Mouse (Mus musculus) adrenal gland, postnatal 10 days (tissue): ENCODE data around the gene Rhox1. TPM values are rescaled to one million over a fixed set of nuclear protein-coding genes. Genes with fewer than 3 reads are reported as not detected.
"Not testable (repeated sequence)": the region's sequence is repeated elsewhere in the genome, so short reads cannot be mapped to it uniquely, and the experiment has no call there.

Experiments used
- DNase-seq: peaks from one replicate; pipeline ENCODE4 v3.0.0; 2021; ENCODE audit warnings: mixed read lengths
- long read RNA-seq, 2 experiments: library from polyadenylated mRNA; stranded (forward); transcript quantifications; one replicate each; pipeline ENCODE4 v2.0.0; 2021
- total RNA-seq, 2 experiments: library from RNA; stranded (reverse); gene quantifications; 2 replicates each; pipeline ENCODE4 v1.2.3; 2021

Rhox1 gene
- not detected for total RNA-seq
- long read RNA-seq, experiment 1 = 0 reads
- long read RNA-seq, experiment 2 = 0 reads

GRCm38 (mm10) chrX:37222158-37222557, at the start of gene Rhox1:
Rhox1 (minus strand) TSS chrX:37222258.
- not testable (repeated sequence) for DNase-seq

- DNase-seq = not testable (repeated sequence)
Measured at GRCm38 (mm10) chrX:37265038-37265437, 43.0 kb upstream of the Rhox1 start, which contains the start of gene Rhox4a. Rhox4a (plus strand) TSS chrX:37265338.

- DNase-seq = not testable (repeated sequence)
Measured at GRCm38 (mm10) chrX:37249619-37250018, 27.6 kb upstream of the Rhox1 start, which contains the start of gene Rhox3a. Rhox3a (plus strand) TSS chrX:37249919.

- not testable (repeated sequence) for DNase-seq
Measured at GRCm38 (mm10) chrX:37244676-37245075, 22.6 kb upstream of the Rhox1 start, which contains the start of gene Rhox2a. Rhox2a (plus strand) TSS chrX:37244976.

GRCm38 (mm10) chrX:37210941-37211340, 11.1 kb downstream of the Rhox1 start, which contains the start of gene Gm9:
Gm9 (minus strand) TSS chrX:37211041.
- DNase-seq = no peak

GRCm38 (mm10) chrX:37198676-37199075, 23.4 kb downstream of the Rhox1 start:
- no peak for DNase-seq

GRCm38 (mm10) chrX:37191744-37192379, 30.2 kb downstream of the Rhox1 start:
- no peak for DNase-seq

GRCm38 (mm10) chrX:37191105-37191743, 30.8 kb downstream of the Rhox1 start, which contains the start of the genes Ndufa1 and Rnf113a1:
Ndufa1 (minus strand) TSS chrX:37191163.
Rnf113a1 (plus strand) TSS chrX:37191245.
- DNase-seq = peak; percentile 90

- no peak for DNase-seq
Measured at GRCm38 (mm10) chrX:37190755-37191104, 31.3 kb downstream of the Rhox1 start.

- not testable (repeated sequence) for DNase-seq
Measured at GRCm38 (mm10) chrX:37184401-37184800, 37.7 kb downstream of the Rhox1 start.

GRCm38 (mm10) chrX:37168742-37169141, 53.3 kb downstream of the Rhox1 start, which contains the start of gene Akap14:
Akap14 (minus strand) TSS chrX:37168842.
- no peak for DNase-seq

GRCm38 (mm10) chrX:37167085-37167484, 55.0 kb downstream of the Rhox1 start:
- DNase-seq = peak; percentile 39

Other genes starting within 250 kb of the Rhox1 start
- gene Sept6, start 230.5 kb downstream of the Rhox1 start, total RNA-seq = 10 to 100 TPM; 15.8 to 22.4 TPM
- under 1 TPM; 0.27 to 0.30 TPM for gene Sowahd, start 173.4 kb downstream of the Rhox1 start, total RNA-seq
- 100 to 1,000 TPM; 694 to 724 TPM for gene Rpl39, start 136.9 kb downstream of the Rhox1 start, total RNA-seq
- 10 to 100 TPM; 11.9 to 18.6 TPM for gene Upf3b, start 111.9 kb downstream of the Rhox1 start, total RNA-seq
- gene Nkap, start 95.5 kb downstream of the Rhox1 start, total RNA-seq = 10 to 100 TPM; 12.6 to 16.1 TPM
- not detected for gene Akap14, start 53.4 kb downstream of the Rhox1 start, total RNA-seq
- gene Ndufa1, start 31.1 kb downstream of the Rhox1 start, total RNA-seq = 100 to 1,000 TPM; 559 to 592 TPM
- 1 to 10 TPM; 4.3 to 4.6 TPM for gene Rnf113a1, start 31.0 kb downstream of the Rhox1 start, total RNA-seq
- not detected for gene Gm9, start 11.2 kb downstream of the Rhox1 start, total RNA-seq
- gene Rhox2a, start 22.7 kb upstream of the Rhox1 start, total RNA-seq = not detected
- gene Rhox3a, start 27.7 kb upstream of the Rhox1 start, total RNA-seq = not detected
- not detected for gene Rhox4a, start 43.1 kb upstream of the Rhox1 start, total RNA-seq
- not detected for gene Rhox3a2, start 157.8 kb upstream of the Rhox1 start, total RNA-seq
- gene Rhox4a2, start 168.6 kb upstream of the Rhox1 start, total RNA-seq = not detected
- gene Rhox2b, start 189.8 kb upstream of the Rhox1 start, total RNA-seq = not detected
- gene Rhox4b, start 210.2 kb upstream of the Rhox1 start, total RNA-seq = not detected
- not detected for gene Rhox2c, start 231.4 kb upstream of the Rhox1 start, total RNA-seq
- not detected for gene Rhox3c, start 236.3 kb upstream of the Rhox1 start, total RNA-seq